Mouse (Mus musculus) retina, postnatal 1 day (tissue): ENCODE measurements around the gene Nhsl2.

Experiments
- DNase-seq: peaks from one replicate; pipeline ENCODE4 v3.0.0-alpha.2; 2012

Gene Nhsl2

GRCm38 (mm10) chrX:101986657-101987367, 137.6 kb downstream of the Nhsl2 start:
- peak; percentile 18 for DNase-seq

DNA sequence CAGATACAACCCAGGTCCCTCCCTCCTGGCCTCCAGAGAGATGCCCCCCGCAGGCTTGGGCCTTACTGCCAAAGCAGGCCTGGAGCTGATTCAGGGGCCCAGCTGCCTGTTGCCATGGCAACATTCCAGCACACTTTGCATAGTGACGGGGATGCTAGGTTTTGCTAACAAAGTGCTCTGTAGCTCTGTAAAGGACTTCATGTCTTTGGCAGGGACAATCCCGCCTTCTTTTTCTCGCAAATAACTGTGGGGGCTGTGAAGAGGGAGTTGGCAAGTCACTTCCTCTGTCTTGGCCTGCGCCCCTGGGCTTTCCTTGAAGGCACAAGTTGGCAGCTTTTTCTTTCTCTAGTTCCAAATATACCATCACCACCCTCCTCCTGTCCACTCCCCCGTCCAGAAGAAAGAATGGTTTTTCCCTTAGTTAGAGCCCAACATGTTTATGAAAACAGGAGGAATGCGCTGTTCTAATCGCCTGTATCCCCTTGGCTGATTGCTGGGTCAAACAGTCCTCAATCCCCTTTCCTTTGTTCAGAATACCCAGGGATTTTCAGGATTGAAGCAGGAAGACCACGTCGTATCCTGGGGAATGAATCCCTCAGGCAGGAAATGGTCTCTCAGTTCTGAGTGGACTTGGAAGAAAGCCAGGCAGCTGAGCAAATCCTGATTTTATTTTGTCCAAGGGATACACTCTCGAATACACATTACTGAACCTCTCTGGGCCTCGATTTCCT, 144.8 kb downstream of the Nhsl2 start:
- DNase-seq: peak; percentile 72

DNA sequence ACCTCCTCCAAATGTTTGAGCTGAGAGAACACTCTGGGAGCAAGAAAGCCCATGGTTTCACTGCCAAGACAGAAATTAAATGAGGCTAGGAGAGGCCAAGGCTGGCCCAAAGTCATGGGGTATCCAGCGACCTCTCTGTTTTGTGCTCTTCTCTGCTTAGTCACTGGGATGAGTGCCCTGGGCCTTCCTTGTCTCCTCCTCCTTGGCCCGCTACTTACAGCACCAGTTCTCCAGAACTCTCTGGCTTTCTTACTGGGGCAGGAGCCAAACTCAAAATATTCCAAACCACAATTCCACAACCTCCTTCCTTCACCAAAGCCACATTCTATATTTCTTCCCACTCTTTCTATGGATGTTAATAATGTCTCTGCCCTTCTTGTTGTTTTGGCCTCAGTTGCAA, 147.5 kb downstream of the Nhsl2 start:
- DNase-seq: no peak

DNA sequence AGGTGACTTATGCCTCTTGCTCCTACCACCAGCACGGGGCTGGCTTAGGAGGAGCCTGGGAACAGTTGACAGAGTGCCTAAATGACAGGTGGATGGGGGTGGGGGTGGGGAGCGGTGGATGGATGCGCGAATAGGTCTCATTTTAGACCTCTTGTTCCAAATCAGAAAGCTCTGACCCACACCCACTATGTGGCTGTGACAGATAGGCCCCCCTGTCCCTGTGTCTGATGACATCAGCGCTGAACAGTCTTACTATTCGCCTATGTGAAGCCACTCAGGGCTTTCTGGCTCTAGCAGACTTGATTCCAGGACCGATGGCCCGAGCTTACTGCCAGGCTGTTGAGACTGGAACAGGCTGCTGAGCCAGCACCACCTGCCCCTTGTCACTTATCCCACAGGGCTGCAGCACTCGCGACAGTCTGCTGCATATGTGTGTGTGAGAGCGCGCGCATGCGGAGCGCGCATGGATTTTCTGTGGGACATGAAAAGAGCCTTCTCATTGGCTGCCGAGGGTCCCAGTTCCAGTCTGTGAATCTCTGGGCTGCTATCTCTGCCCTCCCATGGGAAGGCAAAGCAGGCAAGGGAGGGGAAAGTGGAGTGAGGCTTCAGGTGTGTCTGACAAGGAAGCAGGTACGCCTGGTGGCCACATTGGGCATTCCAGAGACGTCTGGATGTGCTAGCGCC, 154.6 kb downstream of the Nhsl2 start:
- peak; percentile 65 for DNase-seq

GRCm38 (mm10) chrX:102004370-102004769, 155.2 kb downstream of the Nhsl2 start:
- DNase-seq: peak; percentile 32

DNA sequence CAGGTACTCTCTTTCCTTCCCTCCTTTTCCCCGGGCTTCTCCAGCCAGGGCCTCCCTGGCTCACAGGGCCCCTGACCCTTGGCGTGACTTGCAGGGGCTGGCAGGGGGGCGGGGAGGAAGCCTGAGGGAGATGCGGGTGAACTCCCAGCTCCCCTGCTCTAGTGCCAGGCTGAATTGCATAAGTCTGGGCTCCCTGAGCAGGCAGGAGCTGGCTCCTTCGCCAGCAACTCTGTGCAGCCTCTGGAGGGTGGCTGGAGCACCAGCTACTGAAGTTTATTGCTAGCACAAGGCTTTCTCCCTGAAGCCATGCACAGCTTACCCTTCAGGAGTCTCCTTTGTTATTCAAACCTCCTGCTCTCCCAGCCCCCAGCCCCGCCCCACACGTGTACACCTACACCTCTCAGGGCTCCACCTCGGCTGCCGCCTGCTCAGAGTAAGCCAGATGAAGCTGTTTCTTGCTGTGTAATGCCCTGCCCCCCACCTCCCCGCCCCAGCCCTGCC, 156.0 kb downstream of the Nhsl2 start:
- peak; percentile 5 for DNase-seq

DNA sequence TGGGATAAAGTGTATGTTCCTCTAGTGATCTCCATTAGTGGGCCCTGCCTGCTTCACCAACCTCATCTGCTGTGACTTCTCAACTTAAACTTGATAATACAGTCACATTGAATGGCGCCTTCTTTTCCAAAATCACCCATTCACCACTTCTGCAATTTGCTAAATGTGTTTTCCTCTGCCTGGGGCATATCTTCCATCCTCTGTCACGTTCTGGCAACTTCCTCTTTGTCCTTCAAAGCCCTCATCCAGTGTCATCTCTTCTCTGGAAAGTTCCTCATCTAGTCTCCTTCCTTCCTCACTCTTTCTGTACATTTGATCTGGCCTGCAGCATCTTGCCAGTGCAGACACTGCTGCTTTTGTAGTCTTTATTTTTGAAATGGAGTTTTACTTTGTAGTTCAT, 158.8 kb downstream of the Nhsl2 start:
- DNase-seq: no peak

DNA sequence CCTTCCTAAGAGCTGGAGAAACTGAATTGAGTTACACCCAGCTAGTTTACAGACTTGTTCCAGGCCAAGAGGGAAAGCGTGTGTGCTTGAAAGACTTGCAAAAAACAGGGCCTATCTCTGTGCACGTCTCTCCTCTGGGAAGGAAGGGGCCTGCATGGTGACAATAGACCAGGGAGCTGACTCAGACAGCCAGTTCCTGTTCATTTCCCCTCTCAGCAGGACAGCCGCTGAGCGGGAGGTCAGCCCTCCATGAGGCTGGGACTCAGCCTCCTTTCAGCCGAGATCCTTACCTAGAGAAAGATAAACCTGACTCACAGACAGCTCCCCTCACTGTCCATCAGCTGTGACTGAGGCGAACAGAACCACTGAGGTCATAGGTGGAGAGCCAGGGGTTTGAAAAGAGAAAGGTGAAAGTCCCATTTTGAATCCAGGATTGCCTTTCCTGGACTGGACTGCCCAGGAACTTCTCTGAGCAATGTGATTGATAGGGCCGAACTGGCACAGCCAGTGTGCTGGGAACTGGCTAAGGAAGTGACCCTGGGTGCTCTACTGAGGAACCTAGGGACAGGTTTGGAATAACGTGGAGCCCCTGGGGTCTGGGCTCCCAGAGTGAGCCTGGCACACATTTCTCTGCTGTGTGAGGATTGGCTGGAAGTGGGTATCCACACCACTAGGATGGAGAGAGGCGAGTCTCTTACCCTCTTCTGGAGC, 168.2 kb downstream of the Nhsl2 start:
- no peak for DNase-seq

GRCm38 (mm10) chrX:102018890-102019289, 169.7 kb downstream of the Nhsl2 start:
- DNase-seq: no peak

DNA sequence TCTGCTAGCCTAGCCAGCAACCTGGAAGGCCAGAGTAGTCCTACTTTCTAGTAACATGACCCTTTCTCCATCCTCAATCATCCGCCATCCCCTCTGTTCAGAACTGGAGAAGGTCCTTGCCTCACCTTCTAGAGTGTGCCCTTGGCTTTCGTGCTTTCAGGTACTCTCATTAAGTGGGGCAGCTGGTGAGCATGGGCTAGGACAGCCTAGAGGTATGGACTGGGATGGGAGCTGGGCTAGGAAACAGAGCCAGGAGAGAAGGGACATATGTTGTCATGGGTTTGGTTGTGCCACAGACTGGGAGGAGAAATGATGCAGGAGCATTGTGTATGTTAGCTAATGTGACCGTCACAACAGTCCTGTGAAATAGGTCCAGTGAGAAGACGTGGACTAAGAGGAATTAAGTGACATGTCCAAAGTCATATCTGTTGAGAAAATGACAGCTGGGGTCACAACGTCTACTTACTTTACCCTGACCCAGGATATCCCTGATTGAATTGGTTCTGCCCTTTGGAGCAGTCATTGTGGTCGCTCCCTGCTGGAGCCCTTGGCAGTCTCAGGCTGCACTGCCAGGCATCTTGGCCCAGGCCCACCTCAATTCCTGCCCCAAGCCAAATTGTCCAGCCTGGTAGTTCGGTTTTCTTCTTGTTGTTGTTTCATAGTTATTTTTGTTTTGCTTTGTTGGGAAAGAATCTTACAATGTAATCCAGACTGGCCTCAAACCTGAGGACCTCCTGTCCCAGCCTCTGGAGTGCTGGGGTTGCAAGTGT, 170.5 kb downstream of the Nhsl2 start:
- no peak for DNase-seq

- no peak for DNase-seq
Observed at GRCm38 (mm10) chrX:102024976-102025375, 175.8 kb downstream of the Nhsl2 start.

DNA sequence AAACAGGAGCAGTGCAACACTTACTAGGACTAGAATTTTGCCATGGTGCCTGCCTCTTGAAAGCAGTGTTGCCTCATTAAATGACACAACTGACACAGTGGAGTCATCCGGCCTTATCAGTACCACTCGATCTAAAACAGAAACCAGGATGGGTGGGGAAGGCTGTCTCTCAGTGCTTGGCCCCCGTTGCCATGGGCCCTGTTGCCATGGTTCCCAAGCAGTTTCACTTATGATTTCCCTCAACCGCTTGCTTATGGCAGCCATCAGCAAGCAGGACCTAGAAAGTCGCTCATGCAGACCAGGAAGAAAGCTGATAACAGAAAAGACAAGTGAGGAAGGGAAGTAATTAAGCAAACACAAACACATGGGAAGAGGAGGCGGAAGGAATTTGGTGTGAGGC, 182.7 kb downstream of the Nhsl2 start:
- peak; percentile 81 for DNase-seq

GRCm38 (mm10) chrX:102032431-102032830, 183.2 kb downstream of the Nhsl2 start:
- DNase-seq: peak; percentile 2

- DNase-seq: no peak
Observed at GRCm38 (mm10) chrX:102033566-102033965, 184.4 kb downstream of the Nhsl2 start.

- no peak for DNase-seq
Observed at GRCm38 (mm10) chrX:102035671-102036070, 186.5 kb downstream of the Nhsl2 start.

DNA sequence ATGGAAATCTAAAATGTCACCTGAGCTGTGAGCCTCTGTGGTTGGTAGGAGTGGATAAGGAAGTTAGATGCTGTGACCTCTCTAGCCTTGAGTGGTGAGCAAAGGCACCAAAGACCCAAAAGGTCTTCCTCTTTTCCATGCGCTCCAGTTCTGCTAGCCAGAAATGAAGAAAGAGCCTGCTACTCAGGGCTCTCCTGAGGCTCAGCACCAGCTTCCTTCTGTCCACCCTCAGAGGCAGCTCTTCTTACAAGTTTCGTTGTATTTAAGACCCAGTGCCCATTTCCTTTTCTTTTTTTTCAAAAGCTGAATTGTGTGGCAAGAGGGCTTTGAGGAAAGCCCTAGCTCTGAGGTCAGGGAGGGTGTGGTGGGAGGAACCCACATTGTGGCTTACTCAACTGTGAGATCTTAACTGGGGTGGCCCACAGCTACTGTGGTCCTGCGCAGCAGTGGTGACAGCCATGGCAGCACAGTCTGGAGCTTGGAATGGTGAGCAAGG, 187.7 kb downstream of the Nhsl2 start:
- no peak for DNase-seq

GRCm38 (mm10) chrX:102037506-102037905, 188.3 kb downstream of the Nhsl2 start:
- no peak for DNase-seq

- no peak for DNase-seq
Observed at GRCm38 (mm10) chrX:102041562-102041961, 192.4 kb downstream of the Nhsl2 start.

GRCm38 (mm10) chrX:102042386-102042785, 193.2 kb downstream of the Nhsl2 start:
- DNase-seq: no peak

DNA sequence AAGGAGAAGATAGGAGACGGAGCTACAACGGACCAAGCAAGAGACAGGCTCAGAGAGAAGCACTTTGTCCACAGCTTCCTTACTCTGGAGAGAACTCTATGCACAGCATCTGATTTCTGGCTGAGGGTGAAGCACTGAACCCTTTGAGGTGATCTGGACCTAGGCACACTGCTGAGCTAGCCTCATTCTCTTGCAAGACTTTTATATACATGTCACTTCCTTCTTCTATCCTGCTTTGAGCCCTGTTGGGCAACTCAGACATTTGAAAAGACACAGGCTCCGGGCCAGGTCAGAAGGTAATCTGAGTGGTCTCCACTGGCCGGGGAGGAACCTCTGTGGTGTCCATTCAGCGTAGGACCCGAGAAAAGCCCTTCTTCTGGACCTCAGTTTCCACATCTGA, 201.4 kb downstream of the Nhsl2 start:
- no peak for DNase-seq

DNA sequence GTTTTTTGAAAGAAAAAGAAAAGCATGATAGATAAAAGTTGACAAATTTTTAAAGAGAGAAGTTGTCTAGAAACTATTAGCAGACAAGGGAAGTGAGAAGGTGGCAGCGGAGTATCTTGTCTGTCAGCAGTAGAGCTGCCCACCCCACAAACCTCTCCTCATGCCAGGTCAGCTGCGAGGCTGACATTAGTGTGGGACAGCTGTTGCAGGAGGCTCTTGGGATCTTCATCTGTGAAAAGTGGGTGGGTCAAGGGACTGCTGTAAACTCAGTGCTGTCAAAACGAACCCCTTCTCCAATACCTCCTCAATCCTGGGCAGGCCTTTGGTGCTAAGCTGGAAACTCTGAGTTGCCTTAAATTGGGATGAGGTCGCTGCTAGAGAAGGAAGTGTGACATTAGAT, 202.0 kb downstream of the Nhsl2 start:
- no peak for DNase-seq

GRCm38 (mm10) chrX:102053371-102053770, 204.2 kb downstream of the Nhsl2 start:
- no peak for DNase-seq
